Mouse (Mus musculus): ENCODE results near the gene Ace. TPM values are rescaled to one million over a fixed set of nuclear protein-coding genes. Genes with fewer than 3 reads are reported as not detected.

The Ace gene
- 17.5 and 18.6 TPM in 2 replicates for polyA plus RNA-seq (2015; fragmentation: Nextera tagmentation; extraction: Ambion mirVana)

- no peaks in the 10 kb centered on the region for H3K36me3 ChIP-seq (ENCODE audit: insufficient read depth, low read length)
- no peak within 1 kb of the TSS for H3K27ac ChIP-seq (ENCODE audit: low read length)
- peak within 1 kb of the TSS; percentile 99 for H3K4me2 ChIP-seq (replicated peaks; ENCODE audit: low read depth, low read length)
- WGBS: 1% methylated on average over 58 of the region's 76 CpGs
- ATAC-seq (ENCODE audit: low FRiP score, low TSS enrichment): peak; percentile 67
- H3K27me3 ChIP-seq (ENCODE audit: insufficient read depth, low read length): peaks cover 33% of the 10 kb centered on the region
- peaks cover 13% of the 10 kb centered on the region for H3K4me1 ChIP-seq (ENCODE audit: insufficient read depth, low read length)
- no peaks in the 10 kb centered on the region for H3K9me3 ChIP-seq (ENCODE audit: low read length)
- H3K4me3 ChIP-seq (ENCODE audit: low read length): peak within 1 kb of the TSS; percentile 61
- H3K9ac ChIP-seq (replicated peaks; ENCODE audit: low read length): peak within 1 kb of the TSS; percentile 58
Measured at GRCm38 (mm10) chr11:105967741-105968574, at the start of gene Ace. Gene Ace, plus strand, starts transcription at chr11:105967945.

- no peak for ATAC-seq (ENCODE audit: low FRiP score, low TSS enrichment)
- H3K4me1 ChIP-seq (ENCODE audit: insufficient read depth, low read length): no peaks in the 10 kb centered on the region
- no peaks in the 10 kb centered on the region for H3K9me3 ChIP-seq (ENCODE audit: low read length)
- 76% methylated on average over 3 of the region's 3 CpGs for WGBS
- no peak overlapping the region for H3K4me3 ChIP-seq (ENCODE audit: low read length)
- H3K9ac ChIP-seq (replicated peaks; ENCODE audit: low read length): no peak overlapping the region
- H3K27ac ChIP-seq (ENCODE audit: low read length): no peak overlapping the region
- no peaks in the 10 kb centered on the region for H3K27me3 ChIP-seq (ENCODE audit: insufficient read depth, low read length)
- H3K4me2 ChIP-seq (replicated peaks; ENCODE audit: low read depth, low read length): no peak overlapping the region
- peaks cover 26% of the 10 kb centered on the region for H3K36me3 ChIP-seq (ENCODE audit: insufficient read depth, low read length)
Measured at GRCm38 (mm10) chr11:105920098-105920785, 47.5 kb upstream of the Ace start.

- Histone ChIP-seq H3K4me2 (replicated peaks; ENCODE audit: low read depth, low read length) (no peak overlapping the region), H3K36me3 (ENCODE audit: insufficient read depth, low read length) (peaks cover 26% of the 10 kb centered on the region), H3K27me3 (ENCODE audit: insufficient read depth, low read length) (no peaks in the 10 kb centered on the region), H3K9me3 (ENCODE audit: low read length) (no peaks in the 10 kb centered on the region), H3K4me1 (ENCODE audit: insufficient read depth, low read length) (no peaks in the 10 kb centered on the region), H3K9ac (replicated peaks; ENCODE audit: low read length) (no peak overlapping the region), H3K4me3 (ENCODE audit: low read length) (no peak overlapping the region), H3K27ac (ENCODE audit: low read length) (no peak overlapping the region)
- 89% methylated on average over 2 of the region's 2 CpGs for WGBS
- no peak for ATAC-seq (ENCODE audit: low FRiP score, low TSS enrichment)
Measured at GRCm38 (mm10) chr11:105920836-105921235, 46.9 kb upstream of the Ace start.

- H3K4me1 ChIP-seq (ENCODE audit: insufficient read depth, low read length): no peaks in the 10 kb centered on the region
- H3K27ac ChIP-seq (ENCODE audit: low read length): no peak overlapping the region
- no peak overlapping the region for H3K9ac ChIP-seq (replicated peaks; ENCODE audit: low read length)
- 96% methylated on average over 5 of the region's 5 CpGs for WGBS
- no peak for ATAC-seq (ENCODE audit: low FRiP score, low TSS enrichment)
- no peak overlapping the region for H3K4me3 ChIP-seq (ENCODE audit: low read length)
- no peaks in the 10 kb centered on the region for H3K27me3 ChIP-seq (ENCODE audit: insufficient read depth, low read length)
- no peak overlapping the region for H3K4me2 ChIP-seq (replicated peaks; ENCODE audit: low read depth, low read length)
- peaks cover 26% of the 10 kb centered on the region for H3K36me3 ChIP-seq (ENCODE audit: insufficient read depth, low read length)
- H3K9me3 ChIP-seq (ENCODE audit: low read length): no peaks in the 10 kb centered on the region
Measured at GRCm38 (mm10) chr11:105921275-105921674, 46.5 kb upstream of the Ace start.

GRCm38 (mm10) chr11:105922769-105923663 is 44.7 kb upstream of the Ace start:
- ATAC-seq (ENCODE audit: low FRiP score, low TSS enrichment): no peak
- Histone ChIP-seq H3K4me1 (ENCODE audit: insufficient read depth, low read length) (no peaks in the 10 kb centered on the region), H3K9me3 (ENCODE audit: low read length) (no peaks in the 10 kb centered on the region), H3K9ac (replicated peaks; ENCODE audit: low read length) (no peak overlapping the region), H3K4me3 (ENCODE audit: low read length) (no peak overlapping the region), H3K27ac (ENCODE audit: low read length) (no peak overlapping the region), H3K27me3 (ENCODE audit: insufficient read depth, low read length) (no peaks in the 10 kb centered on the region), H3K4me2 (replicated peaks; ENCODE audit: low read depth, low read length) (no peak overlapping the region), H3K36me3 (ENCODE audit: insufficient read depth, low read length) (peaks cover 26% of the 10 kb centered on the region)
- 88% methylated on average over 20 of the region's 20 CpGs for WGBS

- Histone ChIP-seq H3K4me2 (replicated peaks; ENCODE audit: low read depth, low read length) (no peak overlapping the region), H3K9ac (replicated peaks; ENCODE audit: low read length) (no peak overlapping the region), H3K9me3 (ENCODE audit: low read length) (no peaks in the 10 kb centered on the region), H3K4me3 (ENCODE audit: low read length) (no peak overlapping the region), H3K27me3 (ENCODE audit: insufficient read depth, low read length) (no peaks in the 10 kb centered on the region), H3K36me3 (ENCODE audit: insufficient read depth, low read length) (peaks cover 10% of the 10 kb centered on the region), H3K4me1 (ENCODE audit: insufficient read depth, low read length) (no peaks in the 10 kb centered on the region), H3K27ac (ENCODE audit: low read length) (no peak overlapping the region)
- 51% methylated on average over 14 of the region's 14 CpGs for WGBS
- peak; percentile 70 for ATAC-seq (ENCODE audit: low FRiP score, low TSS enrichment)
Measured at GRCm38 (mm10) chr11:105927065-105928030, 40.4 kb upstream of the Ace start.

GRCm38 (mm10) chr11:105928171-105928570 is 39.6 kb upstream of the Ace start:
- no peak for ATAC-seq (ENCODE audit: low FRiP score, low TSS enrichment)
- WGBS: 59% methylated on average over 5 of the region's 5 CpGs
- H3K9ac ChIP-seq (replicated peaks; ENCODE audit: low read length): no peak overlapping the region
- no peaks in the 10 kb centered on the region for H3K4me1 ChIP-seq (ENCODE audit: insufficient read depth, low read length)
- H3K36me3 ChIP-seq (ENCODE audit: insufficient read depth, low read length): peaks cover 4% of the 10 kb centered on the region; the same call in 1 of the 2 replicates
- H3K4me2 ChIP-seq (replicated peaks; ENCODE audit: low read depth, low read length): no peak overlapping the region
- no peak overlapping the region for H3K27ac ChIP-seq (ENCODE audit: low read length)
- no peaks in the 10 kb centered on the region for H3K9me3 ChIP-seq (ENCODE audit: low read length)
- H3K27me3 ChIP-seq (ENCODE audit: insufficient read depth, low read length): no peaks in the 10 kb centered on the region
- no peak overlapping the region for H3K4me3 ChIP-seq (ENCODE audit: low read length)

- Histone ChIP-seq H3K9ac (replicated peaks; ENCODE audit: low read length) (no peak overlapping the region), H3K4me3 (ENCODE audit: low read length) (no peak overlapping the region), H3K4me2 (replicated peaks; ENCODE audit: low read depth, low read length) (no peak overlapping the region), H3K27me3 (ENCODE audit: insufficient read depth, low read length) (no peaks in the 10 kb centered on the region), H3K27ac (ENCODE audit: low read length) (no peak overlapping the region), H3K9me3 (ENCODE audit: low read length) (no peaks in the 10 kb centered on the region), H3K36me3 (ENCODE audit: insufficient read depth, low read length) (no peaks in the 10 kb centered on the region), H3K4me1 (ENCODE audit: insufficient read depth, low read length) (no peaks in the 10 kb centered on the region)
- 70% methylated on average over 3 of the region's 3 CpGs for WGBS
- ATAC-seq (ENCODE audit: low FRiP score, low TSS enrichment): no peak
Measured at GRCm38 (mm10) chr11:105931380-105931779, 36.4 kb upstream of the Ace start.

- no peak overlapping the region for H3K27ac ChIP-seq (ENCODE audit: low read length)
- 87% methylated on average over 8 of the region's 8 CpGs for WGBS
- no peaks in the 10 kb centered on the region for H3K4me1 ChIP-seq (ENCODE audit: insufficient read depth, low read length)
- H3K4me3 ChIP-seq (ENCODE audit: low read length): no peak overlapping the region
- no peak overlapping the region for H3K9ac ChIP-seq (replicated peaks; ENCODE audit: low read length)
- no peak for ATAC-seq (ENCODE audit: low FRiP score, low TSS enrichment)
- H3K9me3 ChIP-seq (ENCODE audit: low read length): no peaks in the 10 kb centered on the region
- H3K27me3 ChIP-seq (ENCODE audit: insufficient read depth, low read length): no peaks in the 10 kb centered on the region
- no peak overlapping the region for H3K4me2 ChIP-seq (replicated peaks; ENCODE audit: low read depth, low read length)
- H3K36me3 ChIP-seq (ENCODE audit: insufficient read depth, low read length): no peaks in the 10 kb centered on the region
Measured at GRCm38 (mm10) chr11:105933746-105934145, 34.0 kb upstream of the Ace start.

Measured in kidney, embryonic 16.5 days (tissue).